Mouse (Mus musculus) forebrain, embryonic 11.5 days (tissue): ENCODE results near the gene Trim13. TPM values are rescaled to one million over a fixed set of nuclear protein-coding genes. Genes with fewer than 3 reads are reported as not detected.
"Not testable (repeated sequence)": the region's sequence is repeated elsewhere in the genome, so short reads cannot be mapped to it uniquely, and the experiment has no call there.

Experiments used
- ATAC-seq: fragments of 200-750 bp; cut with Nextera tagmentation; replicated peaks from 2 replicates; pipeline ENCODE4 v1.8.0; 2017; ENCODE audit warnings: moderate TSS enrichment; ENCODE audit not compliant: low FRiP score
- DNase-seq: peaks from one replicate; pipeline ENCODE4 v3.0.0-alpha.2; 2017; ENCODE audit warnings: low spot score
- H3K27ac ChIP-seq: fragments of 300-500 bp; sonication (generic); 2 replicates; pipeline ENCODE4 v1.5.1; 2014; ENCODE audit warnings: low read depth, low read length
- H3K27me3 ChIP-seq: fragments of 300-500 bp; sonication (generic); 2 replicates; pipeline ENCODE4 v1.6.1; 2014; ENCODE audit warnings: mild to moderate bottlenecking, low read length, mixed read lengths; ENCODE audit not compliant: control insufficient read depth, insufficient read depth
- H3K36me3 ChIP-seq: fragments of 300-500 bp; sonication (generic); 2 replicates; pipeline ENCODE4 v1.6.1; 2014; ENCODE audit warnings: mild to moderate bottlenecking, low read length, moderate library complexity, mixed read lengths; ENCODE audit not compliant: control insufficient read depth, insufficient read depth
- H3K4me1 ChIP-seq: fragments of 300-500 bp; sonication (generic); replicated peaks from 2 replicates; pipeline ENCODE4 v1.6.1; 2014; ENCODE audit warnings: low read length, mixed read lengths; ENCODE audit not compliant: control insufficient read depth, insufficient read depth
- H3K4me2 ChIP-seq: fragments of 300-500 bp; sonication (generic); 2 replicates; pipeline ENCODE4 v1.6.1; 2014; ENCODE audit warnings: low read depth, mild to moderate bottlenecking, low read length, moderate library complexity, mixed read lengths; ENCODE audit not compliant: severe bottlenecking
- H3K4me3 ChIP-seq: fragments of 300-500 bp; sonication (generic); 2 replicates; pipeline ENCODE4 v1.5.1; 2014; ENCODE audit warnings: low read depth, low read length
- H3K9ac ChIP-seq: fragments of 300-500 bp; sonication (generic); 2 replicates; pipeline ENCODE4 v1.6.1; 2014; ENCODE audit warnings: low read length
- H3K9me3 ChIP-seq: fragments of 300-500 bp; sonication (generic); 2 replicates; pipeline ENCODE4 v1.6.1; 2016; ENCODE audit warnings: low read length, mixed read lengths; ENCODE audit not compliant: control insufficient read depth
- WGBS: fragments of 180-500 bp; shearing (Covaris S2); extraction: QIAGEN DNeasy Blood & Tissue Kit; methylation state at CpG from one replicate; pipeline ENCODE4 v1.1.7; 2014; 5-methylcytosine and 5-hydroxymethylcytosine counted together
- polyA plus RNA-seq: library from polyadenylated mRNA; unstranded; fragments of >200 nt; fragmentation: Nextera tagmentation; extraction: Ambion mirVana; gene quantifications from 2 replicates; pipeline ENCODE4 v1.2.1, GENCODE M21; 2014

Gene Trim13
- polyA plus RNA-seq, 1 experiment from 2014 or later: 26.5 TPM

DNA sequence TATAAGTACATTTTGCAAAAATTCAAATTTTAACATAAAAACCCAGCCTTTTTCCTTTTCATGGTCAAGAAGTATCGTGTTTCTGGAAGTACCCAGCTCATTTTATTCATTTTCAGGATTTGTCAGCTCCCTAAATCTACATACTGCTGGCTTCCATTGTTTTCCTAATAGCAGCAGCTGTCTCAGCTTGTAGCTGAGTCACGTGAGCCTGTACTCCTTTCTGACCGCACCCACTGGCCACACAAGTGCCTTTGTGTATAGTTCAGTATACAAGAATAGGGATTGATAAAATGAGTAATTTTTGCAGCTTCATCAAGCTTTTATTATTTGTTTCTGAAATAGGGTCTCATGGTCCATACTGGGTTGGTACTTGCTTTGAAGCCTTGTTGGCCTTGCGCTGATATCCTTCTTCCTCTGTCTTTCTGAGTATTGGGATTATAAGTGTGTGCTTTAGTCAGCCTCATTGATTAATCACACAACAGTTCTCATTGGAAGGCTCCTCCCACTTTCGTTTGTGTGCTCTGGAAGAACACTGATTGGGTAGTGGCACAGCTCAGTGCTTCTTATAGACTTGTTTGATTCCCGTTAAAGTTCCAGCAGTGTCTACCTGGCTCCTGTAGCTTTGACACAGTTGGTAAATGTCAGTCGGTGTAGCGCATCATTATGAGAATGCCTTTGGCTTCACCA is 5.2 kb downstream of the Trim13 start:
- DNase-seq (no peak), ATAC-seq (peak; percentile 61)
- no peak overlapping the region for H3K9ac ChIP-seq
- no peaks in the 10 kb centered on the region for H3K27me3 ChIP-seq
- H3K4me2 ChIP-seq: no peak overlapping the region
- H3K36me3 ChIP-seq: no peaks in the 10 kb centered on the region
- no peak overlapping the region for H3K4me3 ChIP-seq
- H3K27ac ChIP-seq: no peak overlapping the region
- WGBS: 68% methylated on average over 8 of the region's 8 CpGs
- H3K9me3 ChIP-seq: no peaks in the 10 kb centered on the region
- peaks cover 2% of the 10 kb centered on the region; the same call in 1 of the 2 replicates for H3K4me1 ChIP-seq

DNA sequence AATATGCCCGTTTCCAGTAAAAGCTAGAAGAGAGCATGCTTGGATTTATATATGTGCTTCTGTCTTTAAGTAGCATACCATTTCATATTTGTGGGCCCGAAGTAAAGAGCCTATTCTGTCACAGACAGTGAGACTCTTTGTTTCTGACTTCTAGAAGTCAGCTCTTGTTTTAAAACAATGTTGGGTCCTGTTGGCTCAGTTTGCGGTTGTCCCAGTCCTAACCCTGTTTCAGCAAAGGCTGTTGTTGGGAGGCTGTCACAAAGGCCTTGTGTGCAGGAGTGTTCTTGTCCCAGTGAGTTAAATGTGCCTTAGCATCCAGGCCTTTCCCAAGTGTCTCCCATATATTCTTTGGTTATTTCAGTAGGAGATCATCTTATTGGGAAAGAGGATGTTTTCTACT is 6.0 kb downstream of the Trim13 start:
- H3K36me3 ChIP-seq: no peaks in the 10 kb centered on the region
- no peak overlapping the region for H3K9ac ChIP-seq
- peaks cover 2% of the 10 kb centered on the region; the same call in 1 of the 2 replicates for H3K4me1 ChIP-seq
- no peak overlapping the region for H3K27ac ChIP-seq
- H3K27me3 ChIP-seq: no peaks in the 10 kb centered on the region
- WGBS: 91% methylated on average over 3 of the region's 3 CpGs
- no peaks in the 10 kb centered on the region for H3K9me3 ChIP-seq
- ATAC-seq (no peak), DNase-seq (no peak)
- no peak overlapping the region for H3K4me2 ChIP-seq
- H3K4me3 ChIP-seq: no peak overlapping the region

DNA sequence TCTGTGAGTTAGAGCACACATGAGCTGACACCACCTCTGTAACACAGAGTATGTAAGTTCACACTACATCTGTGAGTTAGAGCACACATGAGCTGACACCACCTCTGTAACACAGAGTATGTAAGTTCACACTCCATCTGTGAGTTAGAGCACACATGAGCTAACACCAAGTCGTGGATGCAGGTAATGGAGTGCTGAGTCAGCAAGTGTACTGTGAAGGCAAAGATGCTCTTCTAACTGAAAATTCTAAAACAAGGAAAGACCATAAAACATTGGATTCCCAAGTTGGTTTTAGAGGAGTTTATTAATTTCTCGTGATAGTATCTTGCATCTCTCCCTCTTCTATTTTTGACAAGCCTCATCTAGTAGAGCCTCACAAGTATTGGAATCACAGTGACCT is 8.0 kb downstream of the Trim13 start:
- not testable (repeated sequence) for H3K4me3 ChIP-seq, DNase-seq, H3K36me3 ChIP-seq, H3K4me1 ChIP-seq, H3K9ac ChIP-seq, ATAC-seq, H3K27ac ChIP-seq, H3K4me2 ChIP-seq, H3K27me3 ChIP-seq, H3K9me3 ChIP-seq
- 88% methylated on average over 2 of the region's 2 CpGs for WGBS

DNA sequence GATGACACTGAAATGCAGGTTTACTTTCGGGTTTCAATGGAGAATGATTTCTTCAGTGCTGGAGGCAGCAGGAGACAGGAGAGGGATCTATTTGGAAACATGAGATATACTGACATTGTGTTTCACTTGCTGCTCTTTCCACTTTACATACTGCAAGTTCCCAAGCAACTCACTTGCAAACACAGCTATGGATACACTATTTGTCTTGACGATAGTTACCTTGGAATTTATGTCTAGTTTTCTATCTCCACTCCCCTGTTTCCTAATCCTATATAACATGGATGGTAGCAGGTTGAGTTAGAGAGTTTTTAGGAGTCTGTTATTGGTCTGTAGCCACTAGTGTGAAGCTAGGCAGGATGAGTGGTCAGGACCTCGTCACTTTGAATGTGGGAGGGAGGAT is 9.1 kb downstream of the Trim13 start, which contains the start of gene Kcnrg:
Gene Kcnrg, plus strand, starts transcription at position 301 of the 400 bp plus-strand sequence.
- no peak within 1 kb of the TSS for H3K9ac ChIP-seq
- no peaks in the 10 kb centered on the region for H3K4me1 ChIP-seq
- no peak within 1 kb of the TSS for H3K4me3 ChIP-seq
- H3K27me3 ChIP-seq: no peaks in the 10 kb centered on the region
- no peak within 1 kb of the TSS for H3K27ac ChIP-seq
- DNase-seq (no peak), ATAC-seq (no peak)
- 88% methylated on average over 3 of the region's 3 CpGs for WGBS
- no peaks in the 10 kb centered on the region for H3K36me3 ChIP-seq
- no peaks in the 10 kb centered on the region for H3K9me3 ChIP-seq
- no peak within 1 kb of the TSS for H3K4me2 ChIP-seq

DNA sequence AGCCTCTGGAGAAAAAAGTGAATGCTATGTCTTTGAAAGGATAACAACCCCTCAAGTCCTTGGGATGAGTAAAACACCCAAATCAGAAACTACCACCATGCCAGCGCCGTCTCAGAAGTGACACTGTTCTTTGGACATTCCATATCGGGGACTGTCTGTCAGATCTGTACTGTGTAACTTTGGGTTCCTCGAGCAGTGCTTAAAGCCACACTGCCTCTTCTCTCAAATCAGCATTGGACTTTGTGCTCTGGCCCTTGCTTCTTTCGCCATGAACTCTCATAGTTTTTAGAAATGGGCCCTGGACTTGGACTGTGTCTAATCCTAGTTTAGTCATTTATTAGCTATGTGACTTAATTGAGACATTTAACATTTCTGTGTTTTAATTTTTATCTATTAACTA is 13.7 kb downstream of the Trim13 start:
- H3K4me3 ChIP-seq: no peak overlapping the region
- 94% methylated on average over 5 of the region's 5 CpGs for WGBS
- H3K4me1 ChIP-seq: no peaks in the 10 kb centered on the region
- H3K27me3 ChIP-seq: no peaks in the 10 kb centered on the region
- no peak overlapping the region for H3K4me2 ChIP-seq
- no peak overlapping the region for H3K27ac ChIP-seq
- DNase-seq: no peak
- no peaks in the 10 kb centered on the region for H3K9me3 ChIP-seq
- ATAC-seq: no peak
- H3K9ac ChIP-seq: no peak overlapping the region
- H3K36me3 ChIP-seq: no peaks in the 10 kb centered on the region

DNA sequence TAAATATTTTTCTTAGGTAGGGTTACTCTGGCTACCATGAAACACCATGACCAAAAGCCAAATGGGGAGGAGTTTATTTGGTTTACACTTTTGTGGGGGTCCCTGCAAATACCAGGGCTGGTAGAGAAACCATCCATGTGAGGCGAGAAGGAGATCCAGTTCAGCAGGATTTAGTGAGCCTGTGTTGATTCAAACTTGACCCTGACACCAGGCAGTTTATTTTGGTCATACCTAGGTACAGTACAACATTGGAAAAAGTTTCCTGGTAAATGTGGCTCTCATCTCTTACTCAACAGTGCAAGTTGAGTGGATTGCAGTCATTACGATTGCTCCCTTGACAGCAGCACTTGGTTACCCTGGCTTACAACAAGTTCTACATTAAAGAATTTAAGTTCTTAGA is 15.3 kb downstream of the Trim13 start:
- H3K27ac ChIP-seq: no peak overlapping the region
- no peak overlapping the region for H3K9ac ChIP-seq
- no peak overlapping the region for H3K4me3 ChIP-seq
- no peaks in the 10 kb centered on the region for H3K9me3 ChIP-seq
- WGBS: 96% methylated on average over 2 of the region's 2 CpGs
- ATAC-seq (no peak), DNase-seq (no peak)
- H3K36me3 ChIP-seq: no peaks in the 10 kb centered on the region
- no peak overlapping the region for H3K4me2 ChIP-seq
- H3K4me1 ChIP-seq: no peaks in the 10 kb centered on the region
- no peaks in the 10 kb centered on the region for H3K27me3 ChIP-seq

DNA sequence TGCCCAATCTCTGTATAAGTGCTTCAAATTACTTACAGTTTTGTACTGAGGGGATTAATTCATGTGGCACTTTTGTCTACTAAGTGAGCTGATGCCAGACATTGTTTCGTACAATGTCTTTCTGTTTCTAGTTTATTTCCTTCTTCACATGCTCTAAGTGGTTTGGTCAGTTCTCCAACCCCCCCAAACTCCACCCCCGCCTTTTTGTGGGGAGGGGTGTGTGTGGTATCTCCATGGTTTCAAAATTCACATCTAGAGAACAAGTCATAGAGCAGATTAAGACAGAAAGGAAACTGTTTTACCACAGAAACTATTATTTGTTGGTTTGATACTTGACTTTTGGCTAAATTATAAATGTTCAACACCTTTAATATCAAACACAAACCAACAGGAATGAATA is 22.3 kb downstream of the Trim13 start:
- Histone ChIP-seq H3K4me1 (no peaks in the 10 kb centered on the region), H3K27me3 (no peaks in the 10 kb centered on the region), H3K9ac (no peak overlapping the region), H3K9me3 (no peaks in the 10 kb centered on the region), H3K4me2 (no peak overlapping the region), H3K4me3 (no peak overlapping the region), H3K36me3 (no peaks in the 10 kb centered on the region), H3K27ac (no peak overlapping the region)
- no peak for ATAC-seq
- DNase-seq: no peak
- WGBS: 97% methylated on average over 2 of the region's 2 CpGs

DNA sequence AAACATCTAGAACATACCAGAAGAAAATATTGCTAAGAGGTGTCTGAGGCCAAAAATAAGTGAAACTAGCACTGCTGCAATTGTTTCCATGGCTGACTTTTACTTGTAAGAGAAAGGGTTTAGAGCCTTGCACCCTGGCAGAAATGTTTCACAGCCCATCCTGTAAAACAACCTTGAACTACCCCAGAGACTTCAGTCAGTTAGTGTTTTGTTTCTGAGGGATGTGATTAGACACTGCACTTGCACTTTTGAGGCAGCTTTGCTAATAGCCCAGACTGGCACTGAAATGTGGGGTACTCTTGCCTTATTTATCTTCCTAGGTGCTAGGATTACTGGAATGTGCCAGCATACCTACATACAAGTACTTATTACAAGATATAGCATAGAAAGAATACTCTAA is 37.9 kb downstream of the Trim13 start:
- DNase-seq: no peak
- Histone ChIP-seq H3K27me3 (no peaks in the 10 kb centered on the region), H3K36me3 (peaks cover 5% of the 10 kb centered on the region; the same call in 1 of the 2 replicates), H3K9ac (no peak overlapping the region), H3K4me1 (no peaks in the 10 kb centered on the region), H3K4me3 (no peak overlapping the region), H3K27ac (no peak overlapping the region), H3K9me3 (no peaks in the 10 kb centered on the region), H3K4me2 (no peak overlapping the region)
- no peak for ATAC-seq

DNA sequence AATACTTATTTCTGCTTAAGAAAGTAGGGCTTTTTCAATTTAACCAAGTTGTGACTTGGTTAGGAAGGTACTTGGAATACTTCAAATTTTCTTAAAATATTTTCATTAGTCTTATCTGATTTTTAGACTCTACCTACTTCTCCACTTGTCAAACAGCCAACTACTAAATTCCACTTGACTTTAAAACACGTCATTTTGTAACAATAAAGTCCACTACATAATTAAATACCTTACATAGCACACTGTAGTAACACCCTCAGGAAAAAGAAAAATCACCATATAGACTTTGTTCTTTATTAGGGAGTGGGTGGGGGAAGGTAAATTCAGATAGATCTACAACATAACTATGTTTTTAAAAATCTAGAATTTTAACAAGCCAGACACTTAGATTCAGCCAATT is 44.6 kb downstream of the Trim13 start:
- no peak overlapping the region for H3K4me2 ChIP-seq
- WGBS: 81% methylated on average over 1 of the region's 1 CpGs

More for the DNA sequence above, 44.6 kb downstream of the Trim13 start:
- DNase-seq: no peak
- H3K9me3 ChIP-seq: no peaks in the 10 kb centered on the region
- no peaks in the 10 kb centered on the region for H3K4me1 ChIP-seq
- H3K9ac ChIP-seq: no peak overlapping the region
- no peaks in the 10 kb centered on the region for H3K36me3 ChIP-seq
- H3K4me3 ChIP-seq: no peak overlapping the region
- H3K27me3 ChIP-seq: no peaks in the 10 kb centered on the region
- H3K27ac ChIP-seq: no peak overlapping the region
- no peak for ATAC-seq
